Mouse (Mus musculus) CH12.LX (cell line): ENCODE results near the gene Eif4g3. TPM values are rescaled to one million over a fixed set of nuclear protein-coding genes. Genes with fewer than 3 reads are reported as not detected.
"Not testable (repeated sequence)": the region's sequence is repeated elsewhere in the genome, so short reads cannot be mapped to it uniquely, and the experiment has no call there.

ENCODE experiments used
- DNase-seq: peaks from one replicate; pipeline ENCODE4 v3.0.0-alpha.2; 2013; ENCODE audit errors: extremely low read depth
- H3K27ac ChIP-seq: 2 replicates; pipeline ENCODE4 v1.5.1; 2012; ENCODE audit warnings: low read depth, mild to moderate bottlenecking, control low read depth, moderate library complexity; ENCODE audit not compliant: insufficient read depth
- H3K27me3 ChIP-seq: replicated peaks from 2 replicates; pipeline ENCODE3; 2012; ENCODE audit warnings: inconsistent platforms
- H3K36me3 ChIP-seq, 2 experiments: replicated peaks in 1 of 2; 2 replicates each; pipeline versions ENCODE3 to v1.6.1; 2012; ENCODE audit warnings: inconsistent platforms in 1 of 2, low read length in 1 of 2, mild to moderate bottlenecking in 1 of 2, mixed read lengths in 1 of 2, moderate library complexity in 1 of 2; ENCODE audit not compliant: control insufficient read depth in 1 of 2, insufficient read depth in 1 of 2
- H3K4me1 ChIP-seq, 2 experiments: 2 replicates each; pipeline ENCODE4 v1.6.1; 2012; ENCODE audit warnings: inconsistent platforms in 1 of 2, moderate library complexity in 1 of 2; ENCODE audit not compliant: insufficient read depth in 2 of 2, control insufficient read depth in 1 of 2
- H3K4me2 ChIP-seq: 2 replicates; pipeline ENCODE4 v1.6.1; 2012; ENCODE audit warnings: low read depth, mild to moderate bottlenecking, control low read depth; ENCODE audit not compliant: poor library complexity, insufficient read depth, severe bottlenecking
- H3K4me3 ChIP-seq, 3 experiments: fragments of 150-350 bp in 1 of 3; sonication (generic) in 1 of 3; replicated peaks in 1 of 3; 2 replicates each; pipeline versions ENCODE3 to v1.5.1; 2011 to 2012; ENCODE audit warnings: low read depth in 2 of 3, low read length in 2 of 3, mild to moderate bottlenecking in 2 of 3, moderate library complexity in 2 of 3, control low read depth in 1 of 3, improper control_type of control experiment in 1 of 3, inconsistent platforms in 1 of 3, mixed read lengths in 1 of 3; ENCODE audit not compliant: poor library complexity in 1 of 3
- H3K79me2 ChIP-seq: replicated peaks from 2 replicates; pipeline ENCODE4 v1.6.1; 2012; ENCODE audit warnings: mild to moderate bottlenecking, moderate library complexity; ENCODE audit not compliant: control insufficient read depth, poor library complexity, insufficient read depth, severe bottlenecking; ENCODE audit errors: extremely low read depth
- H3K9ac ChIP-seq: 2 replicates; pipeline ENCODE4 v1.6.1; 2012; ENCODE audit warnings: low read depth, mild to moderate bottlenecking, control low read depth, moderate library complexity; ENCODE audit not compliant: insufficient read depth
- H3K9me3 ChIP-seq: replicated peaks from 2 replicates; pipeline ENCODE3; 2012; ENCODE audit warnings: low read length, inconsistent platforms, mixed read lengths
- BHLHE40 ChIP-seq: IDR thresholded peaks from 2 replicates; pipeline ENCODE4 v1.6.1; 2011; ENCODE audit warnings: mild to moderate bottlenecking, low read depth, low read length, improper control_type of control experiment
- CTCF ChIP-seq, 2 experiments: IDR thresholded peaks in 1 of 2; conservative IDR thresholded peaks in 1 of 2; 2 replicates each; pipeline ENCODE4 v1.5.1; 2011 to 2012; ENCODE audit warnings: low read depth in 2 of 2, low read length in 2 of 2, improper control_type of control experiment in 1 of 2, inconsistent platforms in 1 of 2, mild to moderate bottlenecking in 1 of 2, moderate library complexity in 1 of 2
- EP300 ChIP-seq: IDR thresholded peaks from 2 replicates; pipeline ENCODE4 v1.6.1; 2011; ENCODE audit warnings: low read length, improper control_type of control experiment
- ETS1 ChIP-seq: conservative IDR thresholded peaks from 2 replicates; pipeline ENCODE4 v1.6.1; 2012; ENCODE audit warnings: low read depth, mild to moderate bottlenecking, inconsistent platforms, low read length, improper control_type of control experiment, moderate library complexity
- JUND ChIP-seq: conservative IDR thresholded peaks from 2 replicates; pipeline ENCODE4 v1.6.1; 2011; ENCODE audit warnings: low read depth, low read length, improper control_type of control experiment
- MAZ ChIP-seq: IDR thresholded peaks from 2 replicates; pipeline ENCODE4 v1.6.1; 2012; ENCODE audit warnings: low read depth, mild to moderate bottlenecking, inconsistent platforms, low read length, improper control_type of control experiment, moderate library complexity
- MXI1 ChIP-seq: IDR thresholded peaks from 2 replicates; pipeline ENCODE4 v1.6.1; 2011; ENCODE audit warnings: mild to moderate bottlenecking, low read depth, low read length, improper control_type of control experiment
- NELFE ChIP-seq: IDR thresholded peaks from 2 replicates; pipeline ENCODE4 v1.6.1; 2011; ENCODE audit warnings: low read depth, low read length, improper control_type of control experiment
- NRF1 ChIP-seq: IDR thresholded peaks from 2 replicates; pipeline ENCODE4 v1.6.1; 2014; ENCODE audit warnings: low read depth, mild to moderate bottlenecking, inconsistent platforms, low read length, improper control_type of control experiment, moderate library complexity
- POLR2A ChIP-seq: IDR thresholded peaks from 2 replicates; pipeline ENCODE4 v1.6.1; 2011; ENCODE audit warnings: low read depth, mild to moderate bottlenecking, improper control_type of control experiment, low read length
- SMC3 ChIP-seq: IDR thresholded peaks from 2 replicates; pipeline ENCODE4 v1.6.1; 2011; ENCODE audit warnings: low read depth, low read length, improper control_type of control experiment
- ZNF384 ChIP-seq: IDR thresholded peaks from 2 replicates; pipeline ENCODE4 v1.6.1; 2012; ENCODE audit warnings: low read depth, low read length, improper control_type of control experiment, inconsistent platforms
- dilution Hi-C: fragments of 300-500 bp; cut with MboI; formaldehyde crosslinking; loops from 2 replicates; pipeline ENCODE4 v1.14.3; 2020; ENCODE audit warnings: low sequenced_read_pairs; ENCODE audit not compliant: extremely low pct_unique_long_range_greater_than_20kb, extremely low pct_ligation_motif_present
- in situ Hi-C: fragments of 300-500 bp; cut with MboI; formaldehyde crosslinking; loops from 3 replicates; pipeline ENCODE4 v1.14.3; 2019; ENCODE audit warnings: low sequenced_read_pairs, low pct_ligation_motif_present, low pct_unique_long_range_greater_than_20kb, mixed read lengths
- polyA plus RNA-seq: library from polyadenylated mRNA; unstranded; fragments of >175 nt; gene quantifications from 2 replicates; pipeline ENCODE4 v1.2.1, GENCODE M21; 2012; ENCODE audit warnings: low read depth; ENCODE audit not compliant: insufficient read length
- total RNA-seq, 2 experiments: library from RNA; depleted of rRNA; stranded (reverse); fragments of 300-350 nt in 1 of 2; fragments of >200 nt in 1 of 2; gene quantifications; 2 replicates each; pipeline ENCODE4 v1.2.3; 2012 to 2014

Gene Eif4g3
- total and polyA plus RNA-seq, 3 experiments, result 10.8 to 47.2 (median 24.0) TPM

DNA sequence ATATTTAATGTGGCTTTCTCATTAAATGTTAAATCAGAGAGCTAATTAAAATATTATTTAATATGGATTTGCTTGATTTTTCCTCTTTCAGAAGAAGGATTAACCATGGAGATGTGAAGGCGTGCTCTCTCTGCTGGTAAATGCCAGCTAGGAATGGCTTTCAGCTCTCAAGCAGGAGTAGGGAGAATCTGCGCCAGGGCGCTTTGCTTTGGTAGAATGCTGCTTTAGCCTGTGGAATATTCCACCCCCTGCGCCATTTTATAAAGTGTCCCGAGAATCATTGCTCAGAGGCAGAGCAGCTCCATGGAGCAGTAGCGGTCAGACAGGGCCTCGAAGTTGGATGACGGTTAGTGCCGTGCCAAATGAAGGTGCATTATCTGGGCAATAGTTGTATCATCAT, 58.7 kb downstream of the Eif4g3 start:
- H3K79me2 ChIP-seq, result no peaks in the 10 kb centered on the region; the same call in 1 of the 2 replicates
- no peak overlapping the region for H3K27ac ChIP-seq
- H3K4me1 ChIP-seq, result no peaks in the 10 kb centered on the region
- H3K9me3 ChIP-seq, result no peaks in the 10 kb centered on the region
- no peak for TF ChIP-seq SMC3
- no peak for TF ChIP-seq NELFE
- no peak overlapping the region for H3K9ac ChIP-seq
- in situ Hi-C loops (no loop called here), dilution Hi-C loops (no loop called here)
- no peak overlapping the region for H3K4me3 ChIP-seq
- no peak overlapping the region for H3K4me2 ChIP-seq
- H3K27me3 ChIP-seq, result no peaks in the 10 kb centered on the region
- peaks cover 35 to 88% of the 10 kb centered on the region in 2 experiments for H3K36me3 ChIP-seq
- no peak for DNase-seq

- no peak for TF ChIP-seq ETS1
- TF ChIP-seq SMC3, result no peak
- peaks cover 31 to 71% of the 10 kb centered on the region in 2 experiments for H3K36me3 ChIP-seq
- H3K9me3 ChIP-seq, result no peaks in the 10 kb centered on the region
- dilution Hi-C loops, result no loop called here
- H3K4me2 ChIP-seq, result no peak overlapping the region
- no peaks in the 10 kb centered on the region for H3K4me1 ChIP-seq
- no peak overlapping the region for H3K27ac ChIP-seq
- in situ Hi-C loops, result no loop called here
- no peak overlapping the region for H3K9ac ChIP-seq
- no peaks in the 10 kb centered on the region for H3K27me3 ChIP-seq
- DNase-seq, result no peak
- H3K79me2 ChIP-seq, result no peaks in the 10 kb centered on the region; the same call in 1 of the 2 replicates
- no peak overlapping the region for H3K4me3 ChIP-seq
Observed at GRCm38 (mm10) chr4:138056658-138057057, 63.8 kb downstream of the Eif4g3 start.

DNA sequence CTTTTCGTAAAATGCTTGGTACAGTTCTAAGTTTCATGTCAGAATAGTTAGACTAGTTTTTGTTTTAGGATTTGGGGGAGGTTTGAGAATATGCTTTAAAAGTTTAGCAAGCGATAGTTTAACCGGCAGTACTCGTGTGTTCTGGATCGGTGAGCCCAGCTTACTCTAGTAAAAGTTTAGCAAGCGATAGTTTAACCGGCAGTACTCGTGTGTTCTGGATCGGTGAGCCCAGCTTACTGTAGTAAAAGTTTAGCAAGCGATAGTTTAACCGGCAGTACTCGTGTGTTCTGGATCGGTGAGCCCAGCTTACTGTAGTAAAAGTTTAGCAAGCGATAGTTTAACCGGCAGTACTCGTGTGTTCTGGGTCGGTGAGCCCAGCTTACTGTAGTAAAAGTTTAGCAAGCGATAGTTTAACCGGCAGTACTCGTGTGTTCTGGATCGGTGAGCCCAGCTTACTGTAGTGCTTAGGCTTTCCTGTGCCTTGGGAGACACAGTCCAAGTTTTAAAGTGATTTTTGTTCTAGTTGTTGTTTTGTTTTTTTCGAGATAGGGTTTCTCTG, 64.5 kb downstream of the Eif4g3 start:
- H3K27ac ChIP-seq, H3K9me3 ChIP-seq, H3K4me2 ChIP-seq, DNase-seq, H3K4me1 ChIP-seq, H3K27me3 ChIP-seq, in situ Hi-C loops, dilution Hi-C loops, H3K4me3 ChIP-seq, H3K9ac ChIP-seq, H3K79me2 ChIP-seq: not testable (repeated sequence)
- peaks cover 35 to 72% of the 10 kb centered on the region in 2 experiments for H3K36me3 ChIP-seq

GRCm38 (mm10) chr4:138061161-138061560, 68.3 kb downstream of the Eif4g3 start:
- dilution Hi-C loops (no loop called here), in situ Hi-C loops (no loop called here)
- H3K36me3 ChIP-seq, result peaks cover 42 to 73% of the 10 kb centered on the region in 2 experiments
- H3K4me1 ChIP-seq, result peaks cover 2 to 14% of the 10 kb centered on the region in 2 experiments; a peak in 3 of 4 replicates
- no peak overlapping the region for H3K4me2 ChIP-seq
- H3K4me3 ChIP-seq, result no peak overlapping the region
- H3K9me3 ChIP-seq, result no peaks in the 10 kb centered on the region
- H3K9ac ChIP-seq, result no peak overlapping the region
- DNase-seq, result no peak
- TF ChIP-seq ZNF384 (no peak), MAZ (no peak), MXI1 (no peak), POLR2A (no peak), CTCF (conservative IDR thresholded peaks at IDR 0.05 in 1 of 2, IDR thresholded peaks at IDR 0.05 in 1 of 2; ENCODE audit: low read depth in 2 of 2, low read length in 2 of 2) (no peak), NRF1 (no peak), EP300 (no peak), BHLHE40 (no peak), JUND (no peak)
- no peak overlapping the region for H3K27ac ChIP-seq
- H3K79me2 ChIP-seq, result no peaks in the 10 kb centered on the region; the same call in 1 of the 2 replicates
- H3K27me3 ChIP-seq, result no peaks in the 10 kb centered on the region
